Mouse (Mus musculus) cerebellum, postnatal 25 days (tissue): ENCODE data around the gene Zbp1.

Experiments
- DNase-seq, 2 experiments: peaks; one replicate each; pipeline ENCODE4 v3.0.0; 2021; ENCODE audit warnings: mixed read lengths in 2 of 2

The Zbp1 gene

GRCm38 (mm10) chr2:173175703-173176102 lies 43.0 kb downstream of the Zbp1 start:
- DNase-seq, result no peak

GRCm38 (mm10) chr2:173174569-173174968 lies 44.2 kb downstream of the Zbp1 start:
- DNase-seq, result no peak

- peak; percentile 17 to 36 for DNase-seq
Measured at GRCm38 (mm10) chr2:173173521-173174511, 44.9 kb downstream of the Zbp1 start.

- DNase-seq, result no peak
Measured at GRCm38 (mm10) chr2:173173008-173173407, 45.7 kb downstream of the Zbp1 start.

GRCm38 (mm10) chr2:173172386-173172785 lies 46.3 kb downstream of the Zbp1 start:
- DNase-seq, result no peak

- no peak for DNase-seq
Measured at GRCm38 (mm10) chr2:173171956-173172355, 46.8 kb downstream of the Zbp1 start.

GRCm38 (mm10) chr2:173171470-173171869 lies 47.3 kb downstream of the Zbp1 start:
- DNase-seq, result peak in 1 of 2 experiments; percentile 32

GRCm38 (mm10) chr2:173170715-173171114 lies 48.0 kb downstream of the Zbp1 start:
- DNase-seq, result no peak

- DNase-seq, result no peak
Measured at GRCm38 (mm10) chr2:173170081-173170480, 48.6 kb downstream of the Zbp1 start.

- DNase-seq, result no peak
Measured at GRCm38 (mm10) chr2:173168411-173168851, 50.3 kb downstream of the Zbp1 start.

GRCm38 (mm10) chr2:173165357-173165756 lies 53.4 kb downstream of the Zbp1 start:
- no peak for DNase-seq

GRCm38 (mm10) chr2:173164946-173165345 lies 53.8 kb downstream of the Zbp1 start:
- no peak for DNase-seq

- DNase-seq, result peak in 1 of 2 experiments; percentile 32
Measured at GRCm38 (mm10) chr2:173164358-173164757, 54.4 kb downstream of the Zbp1 start.

GRCm38 (mm10) chr2:173163380-173163779 lies 55.3 kb downstream of the Zbp1 start:
- DNase-seq, result no peak

- peak; percentile 25 to 35 for DNase-seq
Measured at GRCm38 (mm10) chr2:173159354-173160311, 59.1 kb downstream of the Zbp1 start.

- DNase-seq, result no peak
Measured at GRCm38 (mm10) chr2:173158390-173159055, 60.2 kb downstream of the Zbp1 start.

GRCm38 (mm10) chr2:173157871-173158270 lies 60.9 kb downstream of the Zbp1 start:
- no peak for DNase-seq

- DNase-seq, result no peak
Measured at GRCm38 (mm10) chr2:173157376-173157775, 61.3 kb downstream of the Zbp1 start.

- DNase-seq, result no peak
Measured at GRCm38 (mm10) chr2:173156923-173157322, 61.8 kb downstream of the Zbp1 start.
